Mouse (Mus musculus) testis, adult 2 months (tissue): ENCODE data around the gene Nr5a2.

ENCODE experiments used
- CTCF ChIP-seq: fragments of 200-500 bp; IDR thresholded peaks from 2 replicates; pipeline ENCODE4 v1.5.1; 2012; ENCODE audit warnings: low read depth, mild to moderate bottlenecking, inconsistent platforms, low read length, moderate library complexity; ENCODE audit not compliant: control insufficient read depth, insufficient read depth, insufficient replicate concordance
- POLR2A ChIP-seq: fragments of 200-500 bp; IDR thresholded peaks from 2 replicates; pipeline ENCODE4 v1.6.1; 2012; ENCODE audit warnings: low read depth, mild to moderate bottlenecking, inconsistent platforms, low read length, moderate library complexity; ENCODE audit not compliant: control insufficient read depth

DNA sequence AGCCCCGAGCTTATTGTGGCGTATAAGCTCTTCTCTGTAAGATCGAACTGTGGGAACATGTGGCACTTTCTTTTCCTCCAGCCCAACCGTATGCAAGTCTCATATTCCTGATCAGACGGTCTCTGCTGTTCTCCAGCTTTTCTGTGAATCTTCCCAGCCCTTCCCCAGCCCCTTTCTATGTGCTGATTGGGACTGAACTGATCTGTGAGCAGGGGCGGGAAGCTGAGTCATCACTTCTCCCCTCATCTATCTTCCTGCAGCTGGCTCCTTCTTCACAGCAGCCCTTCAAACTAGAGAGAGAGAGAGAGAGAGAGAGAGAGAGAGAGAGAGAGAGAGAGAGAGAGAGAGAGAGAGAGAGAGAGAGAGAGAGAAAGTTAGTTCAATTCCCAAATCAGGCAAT lies 159.6 kb downstream of the Nr5a2 start:
- TF ChIP-seq CTCF (no peak), POLR2A (no peak)
